Mouse (Mus musculus) embryo, embryonic 11 days (tissue): ENCODE results near the gene Zfp729b.

Experiments used
- DNase-seq: peaks from one replicate; pipeline ENCODE4 v3.0.0-alpha.2; 2015

Gene Zfp729b

GRCm38 (mm10) chr13:67609066-67609876 lies at the start of gene Zfp729b:
TSS of gene Zfp729b (minus strand) at chr13:67609707.
- peak; percentile 87 for DNase-seq

GRCm38 (mm10) chr13:67652496-67652895 lies 43.0 kb upstream of the Zfp729b start:
- DNase-seq = no peak

- peak; percentile 91 for DNase-seq
Observed at GRCm38 (mm10) chr13:67637294-67638007, 27.9 kb upstream of the Zfp729b start, which contains the start of the genes Gm49345 and Zfp729a. TSS of gene Gm49345 (minus strand) at chr13:67637769. TSS of gene Zfp729a (minus strand) at chr13:67637791.

- no peak for DNase-seq
Observed at GRCm38 (mm10) chr13:67610108-67610507, 601 bp upstream of the Zfp729b start.

GRCm38 (mm10) chr13:67572591-67573189 lies 36.8 kb downstream of the Zfp729b start:
- no peak for DNase-seq

- no peak for DNase-seq
Observed at GRCm38 (mm10) chr13:67553730-67554129, 55.8 kb downstream of the Zfp729b start, which contains the start of gene Zfp748. TSS of gene Zfp748 (minus strand) at chr13:67553830.

- peak; percentile 93 for DNase-seq
Observed at GRCm38 (mm10) chr13:67552505-67553346, 56.8 kb downstream of the Zfp729b start.

GRCm38 (mm10) chr13:67545941-67546340 lies 63.6 kb downstream of the Zfp729b start:
- no peak for DNase-seq
